Mouse (Mus musculus) kidney, adult 8-10 months (tissue): ENCODE measurements around the gene Gm10271.

Experiments
- DNase-seq, 2 experiments: peaks; one replicate each; pipeline ENCODE4 v3.0.0; 2022

Gene Gm10271

DNA sequence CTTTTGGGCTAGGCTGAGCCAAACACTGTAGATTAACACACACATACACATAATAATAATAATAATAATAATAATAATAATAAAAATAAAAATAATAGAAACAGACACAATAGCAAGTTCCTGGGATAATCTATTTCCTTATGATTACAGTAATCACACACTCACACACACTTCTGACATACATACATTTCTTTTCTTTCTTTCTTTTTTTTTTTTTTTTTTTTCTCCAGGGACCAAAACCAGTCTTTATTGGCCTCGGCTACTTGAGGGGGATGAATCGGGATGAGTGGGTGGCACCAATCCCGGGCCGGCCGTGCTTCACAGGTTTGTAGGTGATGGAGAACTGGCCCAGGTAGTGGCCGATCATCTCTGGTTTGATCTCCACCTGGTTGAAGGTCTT lies at the start of gene Gm10271:
Gm10271 (minus strand) TSS at position 101 of the 400 bp plus-strand sequence.
- no peak for DNase-seq

DNA sequence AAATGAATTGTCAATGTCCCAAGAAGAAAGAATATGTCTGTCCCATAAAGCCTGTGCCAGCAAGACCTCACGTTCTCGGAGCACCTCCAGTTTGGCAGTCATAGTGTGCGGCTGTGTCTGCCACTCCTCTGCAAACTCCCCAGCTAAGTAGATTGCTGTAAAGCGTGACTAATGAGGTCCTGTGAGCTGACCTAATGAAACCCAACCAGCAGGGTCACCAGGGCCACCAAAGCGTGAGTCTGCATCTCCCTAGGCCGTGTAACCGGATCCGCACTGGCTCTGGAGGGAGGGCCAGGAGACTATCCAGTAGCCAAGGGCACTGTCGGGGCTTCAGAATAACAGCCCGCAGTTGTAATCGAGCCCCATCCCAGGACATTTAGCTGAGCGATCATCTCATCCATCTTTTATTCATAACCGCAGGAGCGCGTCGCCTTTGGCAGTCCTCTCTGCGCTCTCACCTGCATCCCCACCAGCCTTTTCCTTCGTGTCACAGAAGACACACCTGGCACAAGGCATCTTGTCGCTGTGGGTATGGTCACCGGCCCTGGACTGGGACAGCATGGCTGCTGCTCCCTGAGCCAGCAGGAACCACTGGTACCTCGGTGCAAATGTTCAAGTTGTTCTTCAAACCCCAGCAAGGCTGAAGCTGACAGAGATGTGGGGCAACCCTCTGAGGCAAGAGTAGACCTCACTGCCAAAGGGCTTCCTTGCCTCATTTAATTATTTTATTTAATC lies 48.8 kb upstream of the Gm10271 start:
- DNase-seq = peak; percentile 62

- no peak for DNase-seq
Observed at GRCm38 (mm10) chr10:117018281-117018840, 46.0 kb upstream of the Gm10271 start.

GRCm38 (mm10) chr10:117014565-117014964 lies 42.2 kb upstream of the Gm10271 start:
- DNase-seq = no peak

DNA sequence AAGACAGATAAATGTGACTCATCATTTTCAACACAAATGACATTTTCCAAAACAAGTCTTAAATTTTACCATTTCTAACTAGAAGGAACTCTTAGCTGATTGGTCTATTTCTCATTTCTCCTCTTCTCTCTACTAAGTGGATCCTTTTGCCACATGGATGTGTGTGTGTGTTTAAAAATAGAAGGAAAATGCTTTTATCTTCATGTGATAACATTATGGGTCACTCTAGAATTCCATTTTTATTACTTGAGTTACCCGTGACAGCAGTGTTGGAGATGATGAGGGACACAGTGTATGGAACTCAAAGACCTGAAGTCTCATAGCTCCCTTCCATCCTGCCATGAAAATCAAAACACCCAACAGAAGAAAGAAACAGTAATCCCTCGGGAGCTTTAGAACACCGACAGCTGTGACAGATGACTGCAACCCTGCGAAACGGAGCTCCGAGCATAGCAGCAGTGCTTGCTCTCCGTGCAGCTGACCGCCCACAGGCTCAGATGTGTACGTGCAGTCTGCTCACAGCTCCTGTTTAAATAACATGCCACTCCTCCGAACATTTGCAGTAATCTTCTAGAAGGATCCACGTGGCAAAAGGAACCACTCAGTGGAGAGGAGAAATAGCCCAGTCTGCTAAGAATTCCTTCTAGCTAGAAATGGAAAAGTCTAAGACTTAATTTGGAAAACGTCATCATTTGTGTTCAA lies 41.4 kb upstream of the Gm10271 start:
- no peak for DNase-seq

DNA sequence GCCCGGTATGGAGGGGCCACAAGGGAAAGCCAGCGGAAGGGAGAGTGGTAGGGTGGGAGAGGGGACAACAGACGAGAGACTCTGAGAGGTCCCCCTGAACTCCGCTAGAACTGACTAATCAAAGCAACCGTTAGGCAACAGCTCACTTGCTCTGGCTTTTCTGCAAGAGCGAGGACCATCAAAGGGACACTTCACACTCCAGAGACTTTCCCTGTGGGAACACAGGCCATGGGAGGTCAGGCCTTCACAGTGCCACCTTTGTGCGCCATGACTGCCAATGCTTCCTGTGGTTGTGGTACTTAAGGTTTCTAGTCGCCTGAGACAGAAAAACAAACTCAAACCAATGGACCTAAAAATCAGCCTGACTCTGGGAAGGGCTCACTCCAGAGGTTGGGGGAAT lies 38.6 kb upstream of the Gm10271 start:
- DNase-seq = no peak

- peak; percentile 40 to 58 for DNase-seq
Observed at GRCm38 (mm10) chr10:117009691-117010090, 37.3 kb upstream of the Gm10271 start.

- DNase-seq = no peak
Observed at GRCm38 (mm10) chr10:117005707-117006464, 33.5 kb upstream of the Gm10271 start.

GRCm38 (mm10) chr10:117004695-117005094 lies 32.3 kb upstream of the Gm10271 start:
- DNase-seq = no peak

GRCm38 (mm10) chr10:117000975-117001374 lies 28.6 kb upstream of the Gm10271 start:
- DNase-seq = no peak

DNA sequence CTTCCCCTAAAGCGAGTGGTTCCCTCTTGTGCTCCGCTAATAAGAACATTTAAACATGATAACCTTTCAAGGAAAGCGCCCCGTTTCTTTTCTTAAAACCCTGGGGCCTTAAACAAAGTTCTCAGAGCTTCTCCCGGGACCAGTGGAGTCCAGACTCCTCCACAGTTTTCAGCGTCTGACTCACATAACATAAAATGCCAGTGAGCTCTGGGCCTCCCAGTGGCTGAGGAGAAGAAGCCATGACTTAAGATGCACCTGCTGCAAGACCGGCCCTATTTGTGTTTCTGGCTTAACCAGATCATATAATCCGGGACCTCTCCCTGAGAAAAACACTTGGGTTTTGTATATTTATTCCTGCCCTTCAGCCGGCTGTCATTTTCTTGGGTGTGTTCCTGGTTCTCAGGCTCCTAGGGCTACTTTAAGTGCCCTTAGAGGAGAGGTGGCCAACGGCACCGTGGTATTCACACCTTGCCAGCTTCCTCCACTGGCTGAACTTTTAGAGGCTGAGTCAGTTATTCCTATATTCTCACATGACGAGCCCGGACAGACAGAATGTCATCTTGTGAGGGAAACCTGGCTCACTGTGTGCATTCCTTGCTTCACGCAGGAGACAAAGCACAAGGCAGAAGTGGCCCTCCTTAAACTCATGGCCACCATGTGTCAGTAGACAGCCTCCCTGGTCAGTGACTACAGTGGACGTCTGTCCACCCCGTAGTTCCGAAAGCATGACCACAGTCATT lies 26.5 kb upstream of the Gm10271 start:
- DNase-seq = no peak

- DNase-seq = peak; percentile 55 to 59
Observed at GRCm38 (mm10) chr10:116996236-116996600, 23.8 kb upstream of the Gm10271 start.

- DNase-seq = no peak
Observed at GRCm38 (mm10) chr10:116995584-116996235, 23.3 kb upstream of the Gm10271 start.

DNA sequence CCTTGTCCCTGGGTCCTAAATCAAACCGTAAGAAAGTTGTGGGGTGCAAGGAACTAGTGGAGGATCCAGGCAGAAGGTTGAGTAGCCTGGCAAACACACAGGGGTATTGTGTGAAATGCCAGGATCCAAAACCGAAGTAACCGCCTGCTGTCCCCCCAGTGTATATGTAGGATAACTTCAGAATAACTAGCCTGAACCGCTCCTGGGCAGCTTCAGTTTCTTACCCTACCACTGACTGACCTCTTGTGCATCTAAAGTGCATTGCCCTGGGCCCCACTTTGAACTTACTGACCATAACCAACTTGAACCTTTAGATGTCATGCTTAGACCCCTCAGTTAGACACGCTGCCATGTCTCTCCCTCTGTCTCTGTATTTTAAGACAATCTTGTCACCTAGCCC lies 22.8 kb upstream of the Gm10271 start:
- no peak for DNase-seq

GRCm38 (mm10) chr10:116993971-116994370 lies 21.6 kb upstream of the Gm10271 start:
- no peak for DNase-seq

DNA sequence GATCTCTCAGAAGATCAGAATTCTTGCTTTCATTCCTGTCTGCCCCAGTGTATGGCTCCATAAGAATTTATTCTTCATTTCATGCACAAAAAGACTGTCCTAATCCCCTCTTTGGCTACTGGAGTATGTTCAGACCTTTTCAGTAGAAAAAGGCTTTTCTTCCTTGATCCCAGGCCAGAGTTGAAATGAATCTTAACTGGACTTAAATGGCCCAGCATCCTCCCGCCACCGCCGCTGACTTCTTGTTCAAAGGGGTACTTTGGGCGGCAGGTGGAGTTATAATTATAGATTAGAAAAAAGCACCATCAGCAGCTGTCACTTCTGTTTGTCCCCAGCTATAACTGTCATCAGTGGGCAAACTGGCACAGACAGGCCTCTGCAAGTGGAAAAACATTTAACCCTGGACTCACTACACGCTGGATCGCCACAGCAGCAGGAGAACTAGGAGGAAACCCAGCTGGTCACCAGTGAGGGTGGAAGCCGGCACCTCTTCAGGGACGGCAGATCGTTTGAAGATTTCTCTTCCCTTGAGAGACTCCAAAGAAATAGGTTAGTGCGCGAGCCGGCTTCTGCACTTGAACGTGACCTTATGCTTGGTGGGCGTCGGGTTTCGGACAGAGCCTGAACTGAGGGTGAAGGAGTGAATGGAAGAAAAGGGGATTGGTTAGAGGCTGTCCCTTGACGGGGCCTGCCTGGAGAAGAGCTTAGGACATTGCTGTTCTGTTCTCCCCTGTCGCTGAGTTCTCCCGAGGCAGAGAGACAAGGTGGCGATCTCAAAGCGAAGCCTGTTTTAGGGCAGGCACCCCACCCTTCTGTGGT lies 14.1 kb upstream of the Gm10271 start, which contains the start of gene Best3:
Best3 (plus strand) TSS at position 51 of the 819 bp plus-strand sequence.
- no peak for DNase-seq

- DNase-seq = no peak
Observed at GRCm38 (mm10) chr10:116984836-116985235, 12.4 kb upstream of the Gm10271 start.

DNA sequence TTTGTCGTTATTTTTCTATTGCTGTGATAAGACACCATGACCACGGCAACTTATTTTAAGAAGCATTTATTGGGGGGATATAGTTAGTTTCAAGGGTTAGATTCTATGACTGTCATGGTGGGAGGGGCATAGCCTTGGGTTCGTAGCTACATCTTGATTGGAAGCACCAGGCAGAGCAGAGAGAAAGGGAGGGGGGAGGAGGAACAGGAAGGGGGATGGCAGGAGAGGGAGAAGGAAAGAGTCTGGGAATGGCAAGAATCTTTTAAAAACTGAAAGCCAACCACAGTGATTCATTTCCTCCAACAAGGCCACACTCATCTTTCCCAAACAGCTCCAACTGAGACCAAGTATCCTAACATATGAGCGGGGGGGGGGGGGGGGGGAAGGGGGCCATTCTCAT lies 10.1 kb upstream of the Gm10271 start:
- no peak for DNase-seq

GRCm38 (mm10) chr10:116980888-116981287 lies 8.5 kb upstream of the Gm10271 start:
- peak in 1 of 2 experiments; percentile 68 for DNase-seq

DNA sequence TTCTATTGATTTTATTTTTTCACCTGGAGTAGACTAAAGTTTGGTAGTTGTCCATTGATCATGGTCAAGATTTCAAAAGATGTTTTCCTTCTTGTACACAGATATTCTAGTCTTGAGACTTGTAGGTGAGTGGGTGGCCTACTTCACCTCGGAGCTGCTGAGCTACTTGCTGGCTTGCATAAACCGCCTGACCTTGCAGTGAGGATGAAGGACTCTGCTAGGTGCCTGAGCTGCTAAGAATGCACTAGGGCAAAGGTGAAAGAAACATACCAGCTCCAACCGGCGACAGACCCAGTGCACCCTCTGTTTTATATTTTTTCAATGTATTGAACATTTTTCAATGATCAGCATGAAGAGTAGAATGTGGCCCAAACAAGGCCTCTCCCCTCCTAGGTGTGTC lies 7.9 kb upstream of the Gm10271 start:
- peak; percentile 62 to 82 for DNase-seq

GRCm38 (mm10) chr10:116978841-116979240 lies 6.4 kb upstream of the Gm10271 start:
- no peak for DNase-seq
